Mouse (Mus musculus) thymus, adult 2 months (tissue): ENCODE data around the gene Gjb5.

Experiments used
- CTCF ChIP-seq: fragments of 200-500 bp; IDR thresholded peaks from 2 replicates; pipeline ENCODE4 v1.5.1; 2012; ENCODE audit warnings: mild to moderate bottlenecking, control low read depth, low read length, moderate library complexity, borderline replicate concordance; ENCODE audit not compliant: control insufficient read depth, poor library complexity, insufficient read depth; ENCODE audit errors: extremely low read depth
- POLR2A ChIP-seq: fragments of 200-500 bp; IDR thresholded peaks from 2 replicates; pipeline ENCODE4 v1.6.1; 2012; ENCODE audit warnings: mild to moderate bottlenecking, low read length, control low read depth, moderate library complexity; ENCODE audit not compliant: control insufficient read depth, poor library complexity, insufficient read depth; ENCODE audit errors: extremely low read depth

DNA sequence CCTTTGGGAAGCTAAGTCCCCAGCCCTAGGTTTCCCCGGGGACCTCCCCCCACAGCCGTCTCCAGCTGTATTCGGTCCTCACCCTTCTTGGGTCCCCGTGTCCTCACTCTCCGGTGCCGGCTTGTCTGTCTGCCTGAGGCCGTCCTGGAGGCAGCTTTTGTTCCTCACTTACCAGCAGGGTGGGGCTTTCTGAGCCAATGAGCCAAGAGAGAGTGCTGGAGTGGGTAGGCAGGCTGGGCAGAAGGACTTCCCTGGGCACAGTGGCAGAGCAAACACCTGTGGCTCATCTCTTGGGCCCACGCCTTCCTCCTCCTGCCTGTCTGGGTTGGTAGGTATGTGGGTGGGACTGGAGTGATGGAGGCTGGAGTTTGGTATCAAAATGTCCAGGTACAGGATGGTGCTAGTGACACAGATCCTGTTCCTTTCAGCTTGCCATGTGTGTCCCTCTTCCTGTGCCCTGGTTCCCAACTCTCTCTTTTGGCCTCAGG, 4.0 kb downstream of the Gjb5 start, which contains the start of gene Gjb4:
- TF ChIP-seq POLR2A (no peak), CTCF (no peak)
